In genomic region chr14:18106901-18107789, GRCm38 (mm10) we compare ENCODE assay signal across 15 mouse cellular contexts.
A peak's percentile ranks its signal among the peaks of the same experiment; 100 is the strongest.
DNase-seq lines count a peak whose midpoint lies in the region; TF ChIP-seq lines count a peak whose summit lies in the region.
"Had no signal": no experiment of that assay in that cellular context is flagged by ENCODE, and none has a peak within 500 bp of the region (broad histone marks: within the 10 kb centered on the region; RNA-seq: fewer than 3 reads in every experiment).

No protein-coding gene starts in this region.

- no peak for TF ChIP-seq POLR2A in embryonic fibroblast, embryonic 13.5 days (IDR thresholded peaks at IDR 0.05; ENCODE audit: low read depth, low read length)

- H3K4me3 ChIP-seq in embryonic fibroblast, embryonic 13.5 days (ENCODE audit: insufficient read depth, low read length) = no peak overlapping the region
- H3K4me3 ChIP-seq: embryonic facial prominence, embryonic 15.5 days; heart, embryonic 10.5 days; midbrain, embryonic 15.5 days; neural tube, embryonic 12.5 days had no signal

- peak overlapping the region; percentile 86 for H3K27ac ChIP-seq in embryonic fibroblast, embryonic 13.5 days (ENCODE audit: insufficient read depth, low read length)
- H3K27ac ChIP-seq: embryonic facial prominence, embryonic 15.5 days; heart, embryonic 10.5 days; liver, embryonic 14.5 days; macrophage; midbrain, embryonic 15.5 days; neural tube, embryonic 12.5 days had no signal

- peak; percentile 24 to 50 for DNase-seq in frontal cortex, postnatal 14 days (ENCODE audit: low spot score in 2 of 2)
- DNase-seq in layer of hippocampus, postnatal 36 days = peak; percentile 14 to 30
- DNase-seq in right cerebral cortex, postnatal 10 days (ENCODE audit: low spot score in 2 of 2) = peak; percentile 53 to 80
- no peak for DNase-seq in adrenal gland, adult 8-10 months
- no peak for DNase-seq in T-cell, adult 2 months (ENCODE audit: low spot score)
- no peak for DNase-seq in cerebellum, adult 9-10 months
- DNase-seq: cerebellum, postnatal 25 days; thymus, postnatal 4 days had no signal

- no peak for TF ChIP-seq CTCF in embryonic fibroblast, embryonic 13.5 days (IDR thresholded peaks at IDR 0.05; ENCODE audit: borderline replicate concordance, insufficient read depth, low read length)

- no peaks in the 10 kb centered on the region for H3K4me1 ChIP-seq in embryonic fibroblast, embryonic 13.5 days (ENCODE audit: control insufficient read depth, insufficient read depth, low read length)
- H3K4me1 ChIP-seq: embryonic facial prominence, embryonic 15.5 days; heart, embryonic 10.5 days; midbrain, embryonic 15.5 days; neural tube, embryonic 12.5 days had no signal

Comparison
In these comparisons a context has a peak if more than half of its experiments do, and no peak if none do; other contexts are left out.
1. DNase-seq: peak in frontal cortex, postnatal 14 days (2 of 2), layer of hippocampus, postnatal 36 days (2 of 2) and right cerebral cortex, postnatal 10 days (2 of 2); none in adrenal gland, adult 8-10 months (single experiment), T-cell, adult 2 months (single experiment) and cerebellum, adult 9-10 months (single experiment).